Mouse (Mus musculus) MEL (cell line): ENCODE measurements around the gene Smu1. TPM values are rescaled to one million over a fixed set of nuclear protein-coding genes. Genes with fewer than 3 reads are reported as not detected.
A peak's percentile ranks its signal among the peaks of the same experiment; 100 is the strongest.

Experiments used
- DNase-seq: peaks from one replicate; pipeline ENCODE4 v3.0.0; 2011; ENCODE audit warnings: low read depth, low spot score
- H3K27ac ChIP-seq: 2 replicates; pipeline ENCODE4 v1.5.1; 2012; ENCODE audit warnings: low read depth, mild to moderate bottlenecking, control low read depth, low read length, moderate library complexity; ENCODE audit not compliant: control insufficient read depth
- H3K27me3 ChIP-seq, 2 experiments: fragments of 150-350 bp in 1 of 2; sonication (generic) in 1 of 2; 2 replicates each; pipeline ENCODE4 v1.6.1; 2012; ENCODE audit warnings: low read length in 2 of 2, mild to moderate bottlenecking in 2 of 2, improper control_type of control experiment in 1 of 2, moderate library complexity in 1 of 2; ENCODE audit not compliant: insufficient read depth in 2 of 2, control insufficient read depth in 1 of 2
- H3K36me3 ChIP-seq, 2 experiments: 2 replicates each; pipeline ENCODE4 v1.6.1; 2012 to 2014; ENCODE audit warnings: low read length in 2 of 2, improper control_type of control experiment in 1 of 2, inconsistent platforms in 1 of 2, mild to moderate bottlenecking in 1 of 2; ENCODE audit not compliant: insufficient read depth in 2 of 2, control insufficient read depth in 1 of 2
- H3K4me1 ChIP-seq, 2 experiments: fragments of 150-350 bp in 1 of 2; sonication (generic) in 1 of 2; 2 replicates each; pipeline ENCODE4 v1.6.1; 2012; ENCODE audit warnings: low read length in 2 of 2, improper control_type of control experiment in 1 of 2, mild to moderate bottlenecking in 1 of 2; ENCODE audit not compliant: insufficient read depth in 2 of 2, control insufficient read depth in 1 of 2
- H3K4me3 ChIP-seq, 2 experiments: fragments of 150-350 bp in 1 of 2; sonication (generic) in 1 of 2; 2 replicates each; pipeline ENCODE4 v1.5.1; 2012; ENCODE audit warnings: low read depth in 2 of 2, low read length in 2 of 2, mild to moderate bottlenecking in 2 of 2, moderate library complexity in 2 of 2, control low read depth in 1 of 2, improper control_type of control experiment in 1 of 2; ENCODE audit not compliant: control insufficient read depth in 1 of 2, insufficient read depth in 1 of 2
- H3K79me2 ChIP-seq: 2 replicates; pipeline ENCODE4 v1.6.1; 2012; ENCODE audit warnings: mild to moderate bottlenecking, low read length, moderate library complexity; ENCODE audit not compliant: control insufficient read depth, poor library complexity, insufficient read depth
- H3K9ac ChIP-seq: 2 replicates; pipeline ENCODE4 v1.6.1; 2012; ENCODE audit warnings: low read depth, mild to moderate bottlenecking, control low read depth, low read length, moderate library complexity; ENCODE audit not compliant: control insufficient read depth, poor library complexity, severe bottlenecking
- H3K9me3 ChIP-seq: fragments of 150-350 bp; sonication (generic); replicated peaks from 2 replicates; pipeline ENCODE4 v1.6.1; 2012; ENCODE audit warnings: mild to moderate bottlenecking, low read length, improper control_type of control experiment, moderate library complexity; ENCODE audit not compliant: insufficient read depth
- BHLHE40 ChIP-seq: IDR thresholded peaks from 2 replicates; pipeline ENCODE4 v1.6.1; 2012; ENCODE audit warnings: low read depth, mild to moderate bottlenecking, inconsistent platforms, low read length, improper control_type of control experiment, borderline replicate concordance
- CHD2 ChIP-seq: IDR thresholded peaks from 2 replicates; pipeline ENCODE4 v1.6.1; 2011; ENCODE audit warnings: low read length, improper control_type of control experiment
- CTCF ChIP-seq, 3 experiments: IDR thresholded peaks in 2 of 3; conservative IDR thresholded peaks in 1 of 3; 2 replicates each; pipeline ENCODE4 v1.5.1; 2011 to 2012; ENCODE audit warnings: low read length in 3 of 3, low read depth in 2 of 3, mild to moderate bottlenecking in 2 of 3, improper control_type of control experiment in 1 of 3, inconsistent platforms in 1 of 3, mixed read lengths in 1 of 3, moderate library complexity in 1 of 3; ENCODE audit not compliant: control insufficient read depth in 1 of 3, insufficient read depth in 1 of 3, poor library complexity in 1 of 3, severe bottlenecking in 1 of 3
- ELF1 ChIP-seq: IDR thresholded peaks from 2 replicates; pipeline ENCODE4 v1.6.1; 2014; ENCODE audit warnings: low read depth, mild to moderate bottlenecking, inconsistent platforms, low read length, improper control_type of control experiment, moderate library complexity
- EP300 ChIP-seq, 2 experiments: IDR thresholded peaks; 2 replicates each; pipeline ENCODE4 v1.6.1; 2011; ENCODE audit warnings: improper control_type of control experiment in 2 of 2, low read length in 2 of 2, low read depth in 1 of 2, mild to moderate bottlenecking in 1 of 2
- ETS1 ChIP-seq: IDR thresholded peaks from 2 replicates; pipeline ENCODE4 v1.6.1; 2012; ENCODE audit warnings: low read depth, mild to moderate bottlenecking, inconsistent platforms, low read length, improper control_type of control experiment, moderate library complexity
- GABPA ChIP-seq: IDR thresholded peaks from 2 replicates; pipeline ENCODE4 v1.6.1; 2012; ENCODE audit warnings: low read depth, mild to moderate bottlenecking, inconsistent platforms, low read length, improper control_type of control experiment, moderate library complexity
- GATA1 ChIP-seq: IDR thresholded peaks from 2 replicates; pipeline ENCODE4 v1.6.1; 2011; ENCODE audit warnings: low read depth, low read length, improper control_type of control experiment
- JUND ChIP-seq: IDR thresholded peaks from 2 replicates; pipeline ENCODE4 v1.6.1; 2011; ENCODE audit warnings: low read depth, mild to moderate bottlenecking, improper control_type of control experiment, low read length
- MAFK ChIP-seq: IDR thresholded peaks from 2 replicates; pipeline ENCODE4 v1.6.1; 2011; ENCODE audit warnings: low read depth, mild to moderate bottlenecking, low read length, improper control_type of control experiment, borderline replicate concordance
- MAX ChIP-seq: IDR thresholded peaks from 2 replicates; pipeline ENCODE4 v1.6.1; 2011; ENCODE audit warnings: low read length, improper control_type of control experiment
- MXI1 ChIP-seq: IDR thresholded peaks from 2 replicates; pipeline ENCODE4 v1.6.1; 2011; ENCODE audit warnings: mild to moderate bottlenecking, low read depth, low read length, improper control_type of control experiment
- MYC ChIP-seq: IDR thresholded peaks from 2 replicates; pipeline ENCODE4 v1.6.1; 2011; ENCODE audit warnings: low read depth, mild to moderate bottlenecking, low read length, improper control_type of control experiment, moderate library complexity
- NRF1 ChIP-seq: IDR thresholded peaks from 2 replicates; pipeline ENCODE4 v1.6.1; 2014; ENCODE audit warnings: low read depth, mild to moderate bottlenecking, inconsistent platforms, low read length, improper control_type of control experiment, moderate library complexity; ENCODE audit not compliant: poor library complexity, insufficient read depth, severe bottlenecking
- POLR2A ChIP-seq, 2 experiments: IDR thresholded peaks; 2 replicates each; pipeline ENCODE4 v1.6.1; 2011 to 2012; ENCODE audit warnings: low read length in 2 of 2, mild to moderate bottlenecking in 2 of 2, control low read depth in 1 of 2, improper control_type of control experiment in 1 of 2, low read depth in 1 of 2, moderate library complexity in 1 of 2; ENCODE audit not compliant: control insufficient read depth in 1 of 2, insufficient read depth in 1 of 2, poor library complexity in 1 of 2
- POLR2AphosphoS5 ChIP-seq: IDR thresholded peaks from 2 replicates; pipeline ENCODE4 v1.6.1; 2012; ENCODE audit warnings: low read depth, borderline replicate concordance, mild to moderate bottlenecking, inconsistent platforms, low read length, moderate library complexity, mixed read lengths
- RAD21 ChIP-seq: IDR thresholded peaks from 2 replicates; pipeline ENCODE4 v1.6.1; 2011; ENCODE audit warnings: mild to moderate bottlenecking, low read depth, low read length, improper control_type of control experiment
- RCOR1 ChIP-seq: IDR thresholded peaks from 2 replicates; pipeline ENCODE4 v1.6.1; 2012; ENCODE audit warnings: low read depth, mild to moderate bottlenecking, inconsistent platforms, low read length, improper control_type of control experiment
- SIN3A ChIP-seq: IDR thresholded peaks from 2 replicates; pipeline ENCODE4 v1.6.1; 2012; ENCODE audit warnings: low read length, improper control_type of control experiment, inconsistent platforms
- SMC3 ChIP-seq: IDR thresholded peaks from 2 replicates; pipeline ENCODE4 v1.6.1; 2011; ENCODE audit warnings: low read depth, low read length, improper control_type of control experiment
- TBP ChIP-seq: IDR thresholded peaks from 2 replicates; pipeline ENCODE4 v1.8.0; 2011; ENCODE audit warnings: low read depth, low read length, improper control_type of control experiment
- TCF12 ChIP-seq: IDR thresholded peaks from 2 replicates; pipeline ENCODE4 v1.6.1; 2014; ENCODE audit warnings: low read depth, mild to moderate bottlenecking, inconsistent platforms, low read length, improper control_type of control experiment, moderate library complexity
- USF1 ChIP-seq: IDR thresholded peaks from 2 replicates; pipeline ENCODE4 v1.6.1; 2014; ENCODE audit warnings: low read depth, mild to moderate bottlenecking, inconsistent platforms, low read length, improper control_type of control experiment, moderate library complexity
- ZC3H11A ChIP-seq: IDR thresholded peaks from 2 replicates; pipeline ENCODE4 v1.6.1; 2012; ENCODE audit warnings: low read depth, mild to moderate bottlenecking, inconsistent platforms, low read length, improper control_type of control experiment
- ZMIZ1 ChIP-seq: IDR thresholded peaks from 2 replicates; pipeline ENCODE4 v1.6.1; 2012; ENCODE audit warnings: low read depth, mild to moderate bottlenecking, inconsistent platforms, low read length, improper control_type of control experiment, moderate library complexity
- ZNF384 ChIP-seq: IDR thresholded peaks from 2 replicates; pipeline ENCODE4 v1.6.1; 2012; ENCODE audit warnings: low read depth, mild to moderate bottlenecking, inconsistent platforms, low read length, improper control_type of control experiment
- polyA plus RNA-seq, 2 experiments: library from polyadenylated mRNA; stranded (reverse) in 1 of 2; unstranded in 1 of 2; fragments of >175 nt in 1 of 2; fragments of >200 nt in 1 of 2; gene quantifications; 2 replicates each; pipeline versions ENCODE4 v1.2.1 to v1.2.4; 2012; ENCODE audit warnings: low replicate concordance in 2 of 2, low read depth in 1 of 2; ENCODE audit not compliant: insufficient read length in 2 of 2, insufficient read depth in 1 of 2, missing spikeins in 1 of 2
- total RNA-seq: library from RNA; depleted of rRNA; stranded (reverse); fragments of 300-350 nt; gene quantifications from 2 replicates; pipeline ENCODE4 v1.2.3, GENCODE M21; 2012

Gene Smu1
- total and polyA plus RNA-seq, 3 experiments, result 111 to 124 TPM; not detected in 1

DNA sequence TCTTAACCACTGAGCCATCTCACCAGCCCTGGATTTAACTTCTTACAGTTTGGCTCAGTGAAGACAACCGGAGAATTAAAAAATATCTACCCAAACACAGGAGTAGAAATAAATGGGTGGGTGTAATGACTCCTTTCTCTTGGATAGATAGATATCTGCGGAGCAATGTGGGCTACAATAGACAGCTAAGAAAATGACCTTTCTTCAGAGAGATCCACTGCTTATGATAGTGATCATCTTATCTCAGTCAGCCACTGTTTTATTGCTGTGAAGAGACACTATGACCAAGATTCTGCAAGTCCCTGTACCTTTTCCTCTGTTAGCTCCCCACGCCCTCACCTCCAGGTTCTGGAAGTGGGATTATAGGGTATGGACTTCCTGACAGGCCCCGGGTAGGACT, 25.3 kb upstream of the Smu1 start:
- H3K9me3 ChIP-seq, result no peaks in the 10 kb centered on the region
- H3K9ac ChIP-seq, result no peak overlapping the region
- TF ChIP-seq ETS1 (no peak), GATA1 (peak; percentile 54; the same call in 1 of the 2 replicates)
- TF ChIP-seq, all 39 proteins: peak for 1
- Histone ChIP-seq H3K27ac (no peak overlapping the region), H3K36me3 (peaks cover 0 to 43% of the 10 kb centered on the region in 2 experiments; a peak in 2 of 4 replicates), H3K4me1 (peaks cover 8 to 45% of the 10 kb centered on the region in 2 experiments), H3K4me3 (no peak overlapping the region), H3K79me2 (no peaks in the 10 kb centered on the region), H3K27me3 (no peaks in the 10 kb centered on the region)
- DNase-seq, result no peak

GRCm38 (mm10) chr4:40781797-40782495, 24.2 kb upstream of the Smu1 start:
- H3K9me3 ChIP-seq, result no peaks in the 10 kb centered on the region
- no peak for TF ChIP-seq SMC3
- no peak for TF ChIP-seq TBP
- no peak for TF ChIP-seq MAFK
- TF ChIP-seq CTCF (IDR thresholded peaks at IDR 0.05 in 2 of 3, conservative IDR thresholded peaks at IDR 0.05 in 1 of 3; ENCODE audit: control insufficient read depth in 1 of 3, insufficient read depth in 1 of 3, low read depth in 2 of 3, low read length in 3 of 3, poor library complexity in 1 of 3, severe bottlenecking in 1 of 3), result no peak
- no peak for TF ChIP-seq POLR2AphosphoS5
- TF ChIP-seq CHD2, result no peak
- peak; percentile 86; the same call in 1 of the 2 replicates for TF ChIP-seq MYC
- no peak for TF ChIP-seq ELF1
- peak; percentile 63; the same call in 1 of the 2 replicates for TF ChIP-seq JUND
- peak; percentile 49 to 78 for TF ChIP-seq EP300 (IDR thresholded peaks at IDR 0.05; ENCODE audit: low read depth in 1 of 2, low read length in 2 of 2)
- TF ChIP-seq TCF12, result 0 out of 2 replicates have a peak, but pooled peaks have one; percentile 43
- TF ChIP-seq ZC3H11A, result no peak
- no peak for TF ChIP-seq GABPA
- peak; percentile 35; the same call in 1 of the 2 replicates for TF ChIP-seq GATA1
- TF ChIP-seq USF1, result peak; percentile 78
- peak; percentile 73 for TF ChIP-seq RCOR1
- TF ChIP-seq ZMIZ1, result no peak
- TF ChIP-seq POLR2A (IDR thresholded peaks at IDR 0.05; ENCODE audit: control insufficient read depth in 1 of 2, insufficient read depth in 1 of 2, low read depth in 1 of 2, low read length in 2 of 2, poor library complexity in 1 of 2), result no peak
- peak; percentile 80 for TF ChIP-seq ETS1
- TF ChIP-seq MXI1, result peak; percentile 88
- TF ChIP-seq BHLHE40, result peak; percentile 74; the same call in 1 of the 2 replicates
- peak; percentile 79 for TF ChIP-seq SIN3A
- TF ChIP-seq RAD21, result no peak
- TF ChIP-seq NRF1, result no peak
- peak; percentile 78 for TF ChIP-seq ZNF384
- TF ChIP-seq MAX, result peak; percentile 89
- peaks cover 0 to 47% of the 10 kb centered on the region in 2 experiments; a peak in 2 of 4 replicates for H3K36me3 ChIP-seq
- peak overlapping the region; percentile 41 to 47 for H3K4me3 ChIP-seq
- peak overlapping the region; percentile 64 for H3K9ac ChIP-seq
- no peaks in the 10 kb centered on the region for H3K27me3 ChIP-seq
- H3K79me2 ChIP-seq, result no peaks in the 10 kb centered on the region
- H3K4me1 ChIP-seq, result peaks cover 8 to 48% of the 10 kb centered on the region in 2 experiments
- peak overlapping the region; percentile 94 for H3K27ac ChIP-seq
- DNase-seq, result peak; percentile 82
